Mouse (Mus musculus): ENCODE data around the gene Tpst2. TPM values are rescaled to one million over a fixed set of nuclear protein-coding genes. Genes with fewer than 3 reads are reported as not detected.

The Tpst2 gene
- polyA plus RNA-seq, 1 experiment from 2014 or later, result 35.3 TPM

DNA sequence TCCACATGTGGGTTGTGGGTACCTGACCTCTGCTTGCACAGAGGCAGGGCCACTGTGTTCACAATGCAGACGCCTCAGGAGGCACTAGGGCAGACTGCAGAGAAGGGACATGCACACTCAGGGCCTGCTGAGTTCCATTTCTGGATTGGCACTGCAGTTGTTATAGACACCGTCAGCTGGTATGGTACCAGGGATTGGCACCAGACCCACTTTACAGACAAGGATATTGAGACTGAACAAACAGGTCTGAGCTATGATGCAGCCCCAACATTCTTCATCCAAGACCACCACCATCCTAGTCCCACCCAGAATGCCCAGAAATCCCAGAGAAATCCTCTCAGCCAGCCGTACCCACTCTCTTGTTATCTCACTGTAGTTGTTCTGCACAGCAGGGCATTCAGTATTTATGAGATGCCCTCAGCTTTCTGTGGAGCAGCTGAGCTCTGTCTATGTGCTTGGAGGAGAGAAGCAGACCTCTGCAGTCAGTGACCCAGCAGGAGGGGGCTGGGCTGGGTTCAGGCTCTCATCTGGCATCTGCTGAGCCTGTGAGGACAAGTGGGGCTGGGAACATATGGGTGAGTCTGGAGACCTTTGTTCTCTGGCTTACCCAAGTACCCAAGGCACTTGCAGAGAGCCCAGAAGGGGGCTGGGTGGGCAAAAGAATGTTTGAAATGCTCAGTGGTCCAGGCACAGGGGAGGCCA lies 37.6 kb upstream of the Tpst2 start:
- no peak overlapping the region for H3K9ac ChIP-seq (replicated peaks; ENCODE audit: low read depth, low read length)
- H3K36me3 ChIP-seq (ENCODE audit: control insufficient read depth, insufficient read depth, low read length), result no peaks in the 10 kb centered on the region
- H3K4me3 ChIP-seq (ENCODE audit: low read depth, low read length), result no peak overlapping the region
- H3K9me3 ChIP-seq (ENCODE audit: control insufficient read depth, low read depth, low read length), result no peaks in the 10 kb centered on the region
- no peak overlapping the region for H3K4me2 ChIP-seq (replicated peaks; ENCODE audit: low read depth, low read length)
- no peak for ATAC-seq (ENCODE audit: insufficient number of reproducible peaks, insufficient read depth, low FRiP score, low read depth)
- H3K27me3 ChIP-seq (ENCODE audit: control insufficient read depth, insufficient read depth, low read length), result no peaks in the 10 kb centered on the region
- no peak overlapping the region; the same call in 1 of the 2 replicates for H3K27ac ChIP-seq (ENCODE audit: low read length)
- WGBS, result 67% methylated on average over 3 of the region's 3 CpGs
- H3K4me1 ChIP-seq (ENCODE audit: control insufficient read depth, insufficient read depth, low read length), result no peaks in the 10 kb centered on the region

DNA sequence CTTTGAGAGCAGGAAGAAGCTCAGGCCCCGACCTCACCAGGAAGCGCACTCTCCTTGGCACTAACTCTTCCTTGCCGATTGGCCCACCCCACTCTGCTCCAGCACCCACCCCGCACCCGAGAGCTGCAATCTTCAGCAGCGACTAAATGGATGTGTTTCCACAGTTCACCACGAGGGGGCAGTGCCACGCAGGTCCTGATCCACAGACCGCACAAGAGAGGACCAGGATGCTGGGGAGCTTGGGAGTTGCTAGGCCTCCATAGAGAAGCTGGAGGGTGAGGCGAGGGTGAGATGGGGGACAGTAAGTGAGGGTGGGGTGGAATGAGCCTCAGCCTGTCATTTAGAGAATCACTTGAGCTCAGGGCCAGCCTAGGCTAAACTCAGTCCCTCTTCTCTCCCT lies 35.7 kb upstream of the Tpst2 start:
- H3K4me1 ChIP-seq (ENCODE audit: control insufficient read depth, insufficient read depth, low read length), result no peaks in the 10 kb centered on the region
- H3K27me3 ChIP-seq (ENCODE audit: control insufficient read depth, insufficient read depth, low read length), result no peaks in the 10 kb centered on the region
- no peak overlapping the region for H3K4me2 ChIP-seq (replicated peaks; ENCODE audit: low read depth, low read length)
- H3K4me3 ChIP-seq (ENCODE audit: low read depth, low read length), result no peak overlapping the region
- no peak overlapping the region for H3K27ac ChIP-seq (ENCODE audit: low read length)
- no peak for ATAC-seq (ENCODE audit: insufficient number of reproducible peaks, insufficient read depth, low FRiP score, low read depth)
- WGBS, result 3% methylated on average over 10 of the region's 10 CpGs
- no peak overlapping the region for H3K9ac ChIP-seq (replicated peaks; ENCODE audit: low read depth, low read length)
- H3K9me3 ChIP-seq (ENCODE audit: control insufficient read depth, low read depth, low read length), result no peaks in the 10 kb centered on the region
- H3K36me3 ChIP-seq (ENCODE audit: control insufficient read depth, insufficient read depth, low read length), result no peaks in the 10 kb centered on the region

GRCm38 (mm10) chr5:112241849-112242248 lies 34.6 kb upstream of the Tpst2 start:
- Histone ChIP-seq H3K9me3 (ENCODE audit: control insufficient read depth, low read depth, low read length) (no peaks in the 10 kb centered on the region), H3K4me3 (ENCODE audit: low read depth, low read length) (no peak overlapping the region)
- no peak for ATAC-seq (ENCODE audit: insufficient number of reproducible peaks, insufficient read depth, low FRiP score, low read depth)

GRCm38 (mm10) chr5:112242361-112242778 lies 34.1 kb upstream of the Tpst2 start:
- Histone ChIP-seq H3K27ac (ENCODE audit: low read length) (no peak overlapping the region), H3K9ac (replicated peaks; ENCODE audit: low read depth, low read length) (no peak overlapping the region), H3K27me3 (ENCODE audit: control insufficient read depth, insufficient read depth, low read length) (no peaks in the 10 kb centered on the region), H3K36me3 (ENCODE audit: control insufficient read depth, insufficient read depth, low read length) (no peaks in the 10 kb centered on the region), H3K4me2 (replicated peaks; ENCODE audit: low read depth, low read length) (no peak overlapping the region), H3K9me3 (ENCODE audit: control insufficient read depth, low read depth, low read length) (no peaks in the 10 kb centered on the region), H3K4me1 (ENCODE audit: control insufficient read depth, insufficient read depth, low read length) (no peaks in the 10 kb centered on the region), H3K4me3 (ENCODE audit: low read depth, low read length) (no peak overlapping the region)
- no peak for ATAC-seq (ENCODE audit: insufficient number of reproducible peaks, insufficient read depth, low FRiP score, low read depth)
- 61% methylated on average over 5 of the region's 5 CpGs for WGBS

More at GRCm38 (mm10) chr5:112241849-112242248, 34.6 kb upstream of the Tpst2 start:
- Histone ChIP-seq H3K4me2 (replicated peaks; ENCODE audit: low read depth, low read length) (no peak overlapping the region), H3K36me3 (ENCODE audit: control insufficient read depth, insufficient read depth, low read length) (no peaks in the 10 kb centered on the region), H3K27me3 (ENCODE audit: control insufficient read depth, insufficient read depth, low read length) (no peaks in the 10 kb centered on the region), H3K4me1 (ENCODE audit: control insufficient read depth, insufficient read depth, low read length) (no peaks in the 10 kb centered on the region), H3K27ac (ENCODE audit: low read length) (no peak overlapping the region), H3K9ac (replicated peaks; ENCODE audit: low read depth, low read length) (no peak overlapping the region)
- WGBS, result 73% methylated on average over 2 of the region's 2 CpGs

GRCm38 (mm10) chr5:112243041-112243440 lies 33.5 kb upstream of the Tpst2 start:
- WGBS, result 52% methylated on average over 5 of the region's 5 CpGs
- Histone ChIP-seq H3K27me3 (ENCODE audit: control insufficient read depth, insufficient read depth, low read length) (no peaks in the 10 kb centered on the region), H3K9me3 (ENCODE audit: control insufficient read depth, low read depth, low read length) (no peaks in the 10 kb centered on the region), H3K4me3 (ENCODE audit: low read depth, low read length) (no peak overlapping the region), H3K9ac (replicated peaks; ENCODE audit: low read depth, low read length) (no peak overlapping the region), H3K36me3 (ENCODE audit: control insufficient read depth, insufficient read depth, low read length) (no peaks in the 10 kb centered on the region), H3K4me1 (ENCODE audit: control insufficient read depth, insufficient read depth, low read length) (no peaks in the 10 kb centered on the region), H3K4me2 (replicated peaks; ENCODE audit: low read depth, low read length) (no peak overlapping the region), H3K27ac (ENCODE audit: low read length) (no peak overlapping the region)
- no peak for ATAC-seq (ENCODE audit: insufficient number of reproducible peaks, insufficient read depth, low FRiP score, low read depth)

DNA sequence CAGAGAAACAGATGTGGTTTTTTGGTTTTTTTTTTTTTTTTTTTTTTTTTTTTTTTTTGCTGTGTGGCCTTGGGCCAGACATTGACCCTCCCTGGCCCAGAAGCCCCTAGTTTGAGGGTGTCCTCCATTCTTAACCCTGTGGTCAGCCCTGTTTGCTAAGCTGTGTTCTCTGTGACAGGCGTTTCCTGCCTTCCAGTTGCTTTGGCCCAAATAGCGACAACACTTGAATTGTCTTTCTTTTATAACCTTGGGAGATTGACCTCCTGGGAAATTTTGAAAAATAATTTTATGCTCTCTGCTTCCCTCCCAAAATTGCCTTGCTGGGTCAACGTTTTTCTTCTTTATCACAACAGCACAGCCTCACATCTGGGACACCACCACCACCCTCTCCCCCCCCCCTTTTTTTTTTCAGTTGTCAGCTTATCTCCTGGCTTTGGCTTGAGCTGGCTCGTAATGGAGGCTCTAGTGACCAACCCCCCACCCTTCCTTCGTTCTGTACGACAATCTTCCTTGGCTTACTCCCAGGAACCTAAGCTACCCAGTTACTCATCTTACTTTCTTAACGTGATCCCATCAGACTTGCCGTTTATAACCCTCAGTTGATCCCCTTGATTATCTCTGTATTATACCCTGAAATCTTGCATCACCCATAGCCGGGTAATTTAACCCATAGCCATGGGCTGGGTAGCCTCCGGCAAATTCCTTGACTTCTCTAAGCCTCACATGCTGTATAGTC lies 32.8 kb upstream of the Tpst2 start:
- Histone ChIP-seq H3K36me3 (ENCODE audit: control insufficient read depth, insufficient read depth, low read length) (no peaks in the 10 kb centered on the region), H3K9ac (replicated peaks; ENCODE audit: low read depth, low read length) (no peak overlapping the region), H3K4me1 (ENCODE audit: control insufficient read depth, insufficient read depth, low read length) (no peaks in the 10 kb centered on the region), H3K4me2 (replicated peaks; ENCODE audit: low read depth, low read length) (no peak overlapping the region), H3K4me3 (ENCODE audit: low read depth, low read length) (no peak overlapping the region), H3K27me3 (ENCODE audit: control insufficient read depth, insufficient read depth, low read length) (no peaks in the 10 kb centered on the region), H3K27ac (ENCODE audit: low read length) (no peak overlapping the region), H3K9me3 (ENCODE audit: control insufficient read depth, low read depth, low read length) (no peaks in the 10 kb centered on the region)
- ATAC-seq (ENCODE audit: insufficient number of reproducible peaks, insufficient read depth, low FRiP score, low read depth), result no peak
- 51% methylated on average over 10 of the region's 10 CpGs for WGBS

- H3K4me2 ChIP-seq (replicated peaks; ENCODE audit: low read depth, low read length), result no peak overlapping the region
- no peak for ATAC-seq (ENCODE audit: insufficient number of reproducible peaks, insufficient read depth, low FRiP score, low read depth)
Measured at GRCm38 (mm10) chr5:112244275-112244562, 32.3 kb upstream of the Tpst2 start.

DNA sequence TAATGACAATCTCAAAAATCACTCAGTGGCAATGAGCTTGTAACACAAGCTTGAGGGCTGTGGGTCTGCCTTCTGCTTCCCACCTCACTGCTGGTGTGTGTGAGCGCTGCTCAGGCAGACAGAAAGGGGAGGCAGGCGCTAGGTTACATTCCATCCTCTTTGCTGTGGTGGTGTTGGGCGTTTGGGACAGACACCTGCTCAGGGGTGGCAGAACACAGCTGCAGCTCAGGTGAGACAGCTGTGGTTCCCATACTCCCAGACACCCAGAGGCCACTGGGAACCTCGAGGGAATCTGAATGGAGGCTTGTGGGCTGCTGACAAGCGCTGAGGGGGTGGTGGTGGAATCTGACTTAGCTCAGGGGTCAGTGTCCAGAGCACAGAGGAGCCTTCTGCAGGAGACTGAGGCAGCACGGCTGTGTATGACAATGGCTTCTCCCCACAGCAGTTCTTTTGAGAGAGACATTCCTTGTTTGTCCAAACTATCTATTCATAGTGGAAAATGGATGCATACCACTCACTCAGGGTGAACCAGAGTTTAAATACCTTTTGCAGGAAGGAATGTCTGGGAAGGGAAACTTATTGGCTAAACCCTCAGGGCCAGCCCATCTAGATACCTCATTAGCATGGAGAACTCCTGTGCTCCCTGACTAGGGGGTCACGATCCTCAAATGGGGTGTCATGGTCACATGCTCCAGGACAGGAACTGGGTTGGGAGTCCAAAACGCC lies 31.4 kb upstream of the Tpst2 start:
- Histone ChIP-seq H3K4me1 (ENCODE audit: control insufficient read depth, insufficient read depth, low read length) (no peaks in the 10 kb centered on the region), H3K4me3 (ENCODE audit: low read depth, low read length) (no peak overlapping the region), H3K27ac (ENCODE audit: low read length) (no peak overlapping the region), H3K27me3 (ENCODE audit: control insufficient read depth, insufficient read depth, low read length) (no peaks in the 10 kb centered on the region), H3K9me3 (ENCODE audit: control insufficient read depth, low read depth, low read length) (no peaks in the 10 kb centered on the region), H3K4me2 (replicated peaks; ENCODE audit: low read depth, low read length) (no peak overlapping the region), H3K36me3 (ENCODE audit: control insufficient read depth, insufficient read depth, low read length) (no peaks in the 10 kb centered on the region), H3K9ac (replicated peaks; ENCODE audit: low read depth, low read length) (no peak overlapping the region)
- ATAC-seq (ENCODE audit: insufficient number of reproducible peaks, insufficient read depth, low FRiP score, low read depth), result no peak
- 37% methylated on average over 8 of the region's 8 CpGs for WGBS

More at GRCm38 (mm10) chr5:112244275-112244562, 32.3 kb upstream of the Tpst2 start:
- 68% methylated on average over 1 of the region's 1 CpGs for WGBS
- H3K36me3 ChIP-seq (ENCODE audit: control insufficient read depth, insufficient read depth, low read length), result no peaks in the 10 kb centered on the region
- H3K9me3 ChIP-seq (ENCODE audit: control insufficient read depth, low read depth, low read length), result no peaks in the 10 kb centered on the region
- no peaks in the 10 kb centered on the region for H3K27me3 ChIP-seq (ENCODE audit: control insufficient read depth, insufficient read depth, low read length)
- no peaks in the 10 kb centered on the region for H3K4me1 ChIP-seq (ENCODE audit: control insufficient read depth, insufficient read depth, low read length)
- H3K9ac ChIP-seq (replicated peaks; ENCODE audit: low read depth, low read length), result no peak overlapping the region
- H3K27ac ChIP-seq (ENCODE audit: low read length), result no peak overlapping the region
- no peak overlapping the region for H3K4me3 ChIP-seq (ENCODE audit: low read depth, low read length)

Measured in stomach, embryonic 14.5 days (tissue).